Mouse (Mus musculus) heart, adult 2 months (tissue): ENCODE results near the gene Lat2. TPM values are rescaled to one million over a fixed set of nuclear protein-coding genes. Genes with fewer than 3 reads are reported as not detected.
"Not testable (repeated sequence)": the region's sequence is repeated elsewhere in the genome, so short reads cannot be mapped to it uniquely, and the experiment has no call there.

Source experiments
- DNase-seq, 2 experiments: peaks; one replicate each; pipeline ENCODE4 v3.0.0; 2021
- H3K27ac ChIP-seq: fragments of 200-600 bp; 2 replicates; pipeline ENCODE4 v1.8.1; 2022
- H3K27me3 ChIP-seq: fragments of 200-500 bp; 2 replicates; pipeline ENCODE4 v1.6.1; 2012; ENCODE audit warnings: mild to moderate bottlenecking, low read length, inconsistent platforms, mixed read lengths; ENCODE audit not compliant: control insufficient read depth, insufficient read depth
- H3K36me3 ChIP-seq: fragments of 200-500 bp; 2 replicates; pipeline ENCODE4 v1.6.1; 2012; ENCODE audit warnings: low read length, inconsistent platforms; ENCODE audit not compliant: control insufficient read depth, insufficient read depth
- H3K4me1 ChIP-seq: fragments of 200-500 bp; 2 replicates; pipeline ENCODE4 v1.6.1; 2011; ENCODE audit warnings: low read length; ENCODE audit not compliant: control insufficient read depth, insufficient read depth
- H3K4me3 ChIP-seq: fragments of 200-600 bp; 2 replicates; pipeline ENCODE4 v1.8.1; 2022
- H3K79me2 ChIP-seq: fragments of 200-500 bp; replicated peaks from 2 replicates; pipeline ENCODE4 v1.6.1; 2012; ENCODE audit warnings: mild to moderate bottlenecking, inconsistent platforms, low read length, moderate library complexity, mixed read lengths; ENCODE audit not compliant: control insufficient read depth, insufficient read depth
- H3K9ac ChIP-seq: fragments of 200-500 bp; 2 replicates; pipeline ENCODE4 v1.6.1; 2012; ENCODE audit warnings: low read depth, mild to moderate bottlenecking, control low read depth, inconsistent platforms, low read length, mixed read lengths
- CTCF ChIP-seq: fragments of 200-600 bp; IDR thresholded peaks from 2 replicates; pipeline ENCODE4 v1.8.1; 2022; ENCODE audit warnings: antibody characterized with exemption, mild to moderate bottlenecking, moderate library complexity
- EP300 ChIP-seq: fragments of 200-500 bp; IDR thresholded peaks from 2 replicates; pipeline ENCODE4 v1.6.1; 2011; ENCODE audit warnings: low read depth, low read length, control low read depth; ENCODE audit not compliant: insufficient read depth
- POLR2A ChIP-seq: fragments of 200-500 bp; IDR thresholded peaks from 2 replicates; pipeline ENCODE4 v1.6.1; 2011; ENCODE audit warnings: mild to moderate bottlenecking, low read depth, low read length, control low read depth; ENCODE audit not compliant: insufficient read depth
- WGBS: fragments of 180-500 bp; shearing (Covaris S2); methylation state at CpG from one replicate; pipeline ENCODE4 v1.1.7; 2018; 5-methylcytosine and 5-hydroxymethylcytosine counted together
- intact Hi-C: fragments of 180-260 bp; cut with DNase I; formaldehyde crosslinking; loops from one replicate; pipeline ENCODE4 v1.15.1; 2025
- long read RNA-seq: library from polyadenylated mRNA; stranded (forward); transcript quantifications from one replicate; pipeline ENCODE4 v2.0.0, GENCODE M21; 2021
- polyA plus RNA-seq: library from polyadenylated mRNA; depleted of rRNA; stranded (reverse); fragments of >200 nt; gene quantifications from 2 replicates; pipeline ENCODE4 v1.2.3, GENCODE M21; 2012; rRNA removed
- total RNA-seq, 2 experiments: library from RNA; stranded (reverse); gene quantifications; 2 replicates each; pipeline ENCODE4 v1.2.3; 2021

Gene Lat2
- total RNA-seq (1 to 10 TPM; 1.1 to 1.6 TPM), polyA plus RNA-seq (2.0 and 3.3 TPM in 2 replicates)
- long read RNA-seq, partial matches to known transcripts: 0 of 2 reads
- long read RNA-seq, other reads (novel, unspliced or antisense): 1 of 2 reads

DNA sequence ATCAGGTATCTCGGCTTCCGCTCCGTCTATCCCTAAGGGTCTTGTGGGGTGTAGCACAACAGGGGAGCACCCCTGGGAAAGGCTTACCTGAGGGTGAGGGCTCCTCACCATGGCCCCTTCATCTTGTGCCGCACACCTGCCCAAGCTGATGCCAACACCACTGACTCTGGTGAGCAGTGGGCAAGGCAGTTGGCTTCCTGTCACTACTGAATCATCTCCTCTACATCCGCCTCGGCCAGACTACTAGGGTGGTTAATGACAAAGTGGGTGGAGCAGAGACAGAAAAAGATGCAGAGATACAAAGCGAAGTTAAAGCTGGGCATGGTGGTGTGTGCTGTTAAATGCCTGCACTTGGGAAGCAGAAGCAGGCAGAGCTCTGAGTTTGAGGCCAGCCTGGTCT is at the start of gene Lat2:
Gene Lat2 (minus strand): TSS at position 224 of the 400 bp plus-strand sequence.
- TF ChIP-seq POLR2A: 0 out of 2 replicates have a peak, but pooled peaks have one; percentile 24
- no peak for TF ChIP-seq EP300
- no peak for TF ChIP-seq CTCF
- intact Hi-C loops: loop anchor here (5.0 to 10.0 kb wide), 2 partner anchors 87 to 290 kb away; partner anchors contain the start of gene Tmem270
- H3K27ac ChIP-seq: no peak within 1 kb of the TSS

DNA sequence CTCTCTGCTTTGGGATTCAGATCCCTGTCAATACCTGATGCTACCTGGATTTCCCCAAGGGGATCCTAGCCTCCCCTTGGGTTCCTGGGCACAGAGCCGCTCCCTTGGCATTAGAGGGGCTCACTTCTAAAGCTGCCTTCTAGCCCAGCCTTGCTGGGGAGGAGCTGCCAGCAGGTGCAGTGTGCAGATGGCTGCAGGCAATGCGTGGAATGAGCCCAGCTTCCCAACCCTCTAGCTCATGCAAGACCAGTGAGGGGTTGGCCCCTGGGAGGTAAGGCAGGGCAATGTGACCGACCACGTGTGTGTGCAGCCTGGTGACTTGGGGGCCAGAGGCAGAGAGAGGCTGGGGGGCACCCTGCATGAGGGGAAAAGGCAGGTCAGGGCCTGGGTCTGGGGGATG is 41.9 kb upstream of the Lat2 start:
- Histone ChIP-seq H3K79me2 (no peaks in the 10 kb centered on the region), H3K4me3 (no peak overlapping the region), H3K4me1 (no peaks in the 10 kb centered on the region; the same call in 1 of the 2 replicates), H3K27ac (no peak overlapping the region), H3K27me3 (no peaks in the 10 kb centered on the region), H3K9ac (no peak overlapping the region), H3K36me3 (no peaks in the 10 kb centered on the region)
- TF ChIP-seq EP300 (no peak), POLR2A (no peak), CTCF (no peak)
- intact Hi-C loops: no loop called here
- no peak for DNase-seq
- 92% methylated on average over 4 of the region's 4 CpGs for WGBS

More for the DNA sequence above, at the start of gene Lat2:
- H3K27me3 ChIP-seq: no peaks in the 10 kb centered on the region
- no peaks in the 10 kb centered on the region for H3K79me2 ChIP-seq
- no peak within 1 kb of the TSS for H3K9ac ChIP-seq
- no peaks in the 10 kb centered on the region for H3K36me3 ChIP-seq
- peaks cover 2% of the 10 kb centered on the region; the same call in 1 of the 2 replicates for H3K4me1 ChIP-seq
- peak in 1 of 2 experiments; percentile 36 for DNase-seq
- no peak within 1 kb of the TSS for H3K4me3 ChIP-seq
- WGBS: 68% methylated on average over 7 of the region's 7 CpGs

DNA sequence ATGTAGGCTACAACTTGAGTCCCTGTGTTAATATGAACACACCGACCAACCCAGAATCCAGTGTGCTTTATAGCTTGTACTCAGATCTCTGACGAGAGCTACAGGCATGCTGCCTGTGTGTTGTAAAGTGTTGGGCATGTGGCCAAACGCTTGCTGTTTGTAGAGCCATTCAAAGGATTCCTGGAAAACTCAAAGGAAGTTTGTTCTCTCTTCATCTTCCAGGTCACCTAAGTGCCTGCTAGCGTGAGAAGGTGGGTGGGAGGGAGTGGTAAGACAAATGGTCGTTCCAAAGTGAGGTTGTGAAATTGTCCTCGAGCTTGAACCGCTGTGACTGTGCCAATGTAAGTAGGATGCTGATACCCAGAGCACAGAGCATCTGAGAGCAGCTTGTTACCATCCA is 37.2 kb upstream of the Lat2 start:
- no peaks in the 10 kb centered on the region for H3K79me2 ChIP-seq
- DNase-seq: no peak
- H3K4me1 ChIP-seq: no peaks in the 10 kb centered on the region; the same call in 1 of the 2 replicates
- no peaks in the 10 kb centered on the region for H3K27me3 ChIP-seq
- intact Hi-C loops: loop anchor here (5.0 kb wide), 1 partner anchor 50 kb away; no protein-coding TSS in a partner anchor
- TF ChIP-seq POLR2A (no peak), EP300 (no peak), CTCF (no peak)
- H3K9ac ChIP-seq: no peak overlapping the region
- no peaks in the 10 kb centered on the region for H3K36me3 ChIP-seq
- no peak overlapping the region for H3K4me3 ChIP-seq
- H3K27ac ChIP-seq: no peak overlapping the region
- WGBS: 20% methylated on average over 7 of the region's 7 CpGs

DNA sequence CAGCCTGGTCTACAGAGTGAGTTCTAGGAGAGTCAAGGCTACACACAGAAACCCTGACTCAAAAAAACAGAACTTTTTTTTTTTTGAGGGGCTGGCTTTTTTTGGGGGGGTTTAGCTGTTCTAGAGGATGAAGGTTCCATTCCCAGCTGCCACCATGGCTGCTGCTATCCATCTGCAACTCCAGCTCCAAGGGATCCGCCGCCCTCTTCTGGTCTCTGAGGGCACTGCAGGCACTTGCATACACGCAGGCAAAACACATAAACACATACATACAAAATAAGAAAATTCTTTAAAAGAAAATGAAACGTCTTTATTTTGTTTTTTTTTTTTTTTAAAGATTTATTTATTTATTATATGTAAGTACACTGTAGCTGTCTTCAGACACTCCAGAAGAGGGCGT is 36.1 kb upstream of the Lat2 start:
- no peak overlapping the region for H3K9ac ChIP-seq
- intact Hi-C loops: loop anchor here (5.0 kb wide), 1 partner anchor 51 kb away; no protein-coding TSS in a partner anchor
- WGBS: 50% methylated on average over 4 of the region's 5 CpGs
- H3K79me2 ChIP-seq: no peaks in the 10 kb centered on the region
- no peak overlapping the region for H3K4me3 ChIP-seq
- H3K36me3 ChIP-seq: no peaks in the 10 kb centered on the region
- no peak overlapping the region for H3K27ac ChIP-seq
- TF ChIP-seq POLR2A (no peak), CTCF (peak; percentile 71)
- DNase-seq: peak; percentile 40 to 63
- no peaks in the 10 kb centered on the region for H3K27me3 ChIP-seq
- no peaks in the 10 kb centered on the region; the same call in 1 of the 2 replicates for H3K4me1 ChIP-seq

GRCm38 (mm10) chr5:134648976-134649375 is 34.2 kb upstream of the Lat2 start:
- H3K4me3 ChIP-seq, H3K9ac ChIP-seq, H3K36me3 ChIP-seq, intact Hi-C loops, H3K4me1 ChIP-seq, H3K27me3 ChIP-seq, H3K27ac ChIP-seq, DNase-seq, H3K79me2 ChIP-seq: not testable (repeated sequence)
- 55% methylated on average over 3 of the region's 4 CpGs for WGBS

DNA sequence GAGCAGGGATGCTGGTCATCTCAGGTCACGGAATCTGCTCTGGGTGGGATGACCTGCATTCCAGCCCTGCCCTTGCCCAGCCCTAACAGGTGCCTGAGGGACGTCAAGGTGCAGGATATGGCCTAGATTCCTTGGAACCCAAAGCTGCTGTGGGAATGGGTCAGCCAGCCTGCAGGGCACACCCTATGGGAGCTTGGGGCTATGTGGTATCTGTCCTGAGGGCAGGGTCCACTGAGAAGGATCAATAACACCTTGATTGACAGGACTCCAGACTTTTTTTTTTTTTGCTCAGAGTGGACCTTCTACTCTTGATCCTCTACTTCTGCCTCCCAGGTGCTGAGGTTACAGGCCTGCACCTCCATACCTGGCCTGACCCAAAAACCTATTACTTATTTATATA is 32.6 kb upstream of the Lat2 start:
- Histone ChIP-seq H3K4me3 (no peak overlapping the region), H3K9ac (no peak overlapping the region), H3K27me3 (no peaks in the 10 kb centered on the region), H3K36me3 (no peaks in the 10 kb centered on the region), H3K79me2 (no peaks in the 10 kb centered on the region), H3K27ac (no peak overlapping the region), H3K4me1 (peaks cover 7% of the 10 kb centered on the region)
- TF ChIP-seq POLR2A: no peak
- no peak for TF ChIP-seq EP300
- TF ChIP-seq CTCF: no peak
- DNase-seq: no peak
- intact Hi-C loops: no loop called here
- WGBS: 88% methylated on average over 2 of the region's 2 CpGs
